Mouse (Mus musculus) testis, adult 2 months (tissue): Measurements from ENCODE around the gene Slc3a2.

Experiments used
- CTCF ChIP-seq: fragments of 200-500 bp; IDR thresholded peaks from 2 replicates; pipeline ENCODE4 v1.5.1; 2012; ENCODE audit warnings: low read depth, mild to moderate bottlenecking, inconsistent platforms, low read length, moderate library complexity; ENCODE audit not compliant: control insufficient read depth, insufficient read depth, insufficient replicate concordance
- POLR2A ChIP-seq: fragments of 200-500 bp; IDR thresholded peaks from 2 replicates; pipeline ENCODE4 v1.6.1; 2012; ENCODE audit warnings: low read depth, mild to moderate bottlenecking, inconsistent platforms, low read length, moderate library complexity; ENCODE audit not compliant: control insufficient read depth

DNA sequence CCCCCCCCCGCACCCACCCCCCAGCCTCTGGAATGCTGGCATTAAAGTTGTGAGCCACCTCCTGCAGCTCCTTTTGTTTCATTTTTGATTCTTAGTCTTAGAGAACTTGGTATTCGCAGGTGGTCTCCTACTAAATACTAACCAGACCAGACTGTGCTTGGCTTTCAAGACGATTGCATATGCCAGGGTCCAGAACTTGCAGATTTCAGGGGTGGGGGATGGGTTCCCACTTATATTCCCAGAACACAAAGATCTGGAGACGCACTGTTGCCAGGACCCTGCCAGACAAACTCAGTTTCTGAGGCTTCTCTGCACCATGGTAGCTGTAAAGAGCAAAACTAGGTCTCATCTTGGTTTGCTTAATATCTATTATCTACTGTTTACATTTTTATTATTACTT, 19.6 kb downstream of the Slc3a2 start:
- TF ChIP-seq CTCF: no peak
- TF ChIP-seq POLR2A: no peak
